Mouse (Mus musculus): ENCODE data around the gene Gm43720. TPM values are rescaled to one million over a fixed set of nuclear protein-coding genes. Genes with fewer than 3 reads are reported as not detected.
A peak's percentile ranks its signal among the peaks of the same experiment; 100 is the strongest.

Gene Gm43720
- polyA plus RNA-seq, 1 experiment from 2014 or later = 0.17 TPM

GRCm38 (mm10) chr5:138274186-138274585 lies 5.6 kb downstream of the Gm43720 start:
- Histone ChIP-seq H3K9me3 (no peaks in the 10 kb centered on the region), H3K4me2 (no peak overlapping the region), H3K4me3 (no peak overlapping the region), H3K27me3 (no peaks in the 10 kb centered on the region), H3K36me3 (peaks cover 18% of the 10 kb centered on the region; the same call in 1 of the 2 replicates), H3K27ac (no peak overlapping the region), H3K9ac (no peak overlapping the region), H3K4me1 (peaks cover 52% of the 10 kb centered on the region)
- WGBS = 80% methylated on average over 8 of the region's 8 CpGs
- ATAC-seq (ENCODE audit: insufficient number of reproducible peaks, low FRiP score, low TSS enrichment, low read depth) = no peak

GRCm38 (mm10) chr5:138272409-138272923 lies 7.3 kb downstream of the Gm43720 start, which contains the start of gene Gal3st4:
Gal3st4 (minus strand) TSS chr5:138272840.
- Histone ChIP-seq H3K27me3 (no peaks in the 10 kb centered on the region), H3K4me3 (peak within 1 kb of the TSS; percentile 27), H3K9me3 (no peaks in the 10 kb centered on the region), H3K9ac (0 out of 2 replicates have a peak within 1 kb of the TSS, but pooled peaks have one; percentile 7), H3K27ac (peak within 1 kb of the TSS; percentile 80), H3K4me1 (peaks cover 38% of the 10 kb centered on the region), H3K4me2 (peak within 1 kb of the TSS; percentile 42), H3K36me3 (peaks cover 12% of the 10 kb centered on the region; the same call in 1 of the 2 replicates)
- no peak; the same call in 1 of the 2 replicates for ATAC-seq (ENCODE audit: insufficient number of reproducible peaks, low FRiP score, low TSS enrichment, low read depth)
- 2% methylated on average over 12 of the region's 12 CpGs for WGBS

- Histone ChIP-seq H3K27me3 (no peaks in the 10 kb centered on the region), H3K4me1 (peaks cover 32% of the 10 kb centered on the region), H3K4me2 (no peak overlapping the region), H3K36me3 (peaks cover 10% of the 10 kb centered on the region; the same call in 1 of the 2 replicates), H3K9ac (no peak overlapping the region), H3K9me3 (no peaks in the 10 kb centered on the region), H3K4me3 (no peak overlapping the region), H3K27ac (no peak overlapping the region)
- WGBS = 51% methylated on average over 3 of the region's 3 CpGs
- ATAC-seq (ENCODE audit: insufficient number of reproducible peaks, low FRiP score, low TSS enrichment, low read depth) = no peak
Observed at GRCm38 (mm10) chr5:138271232-138271631, 8.5 kb downstream of the Gm43720 start.

GRCm38 (mm10) chr5:138268980-138269379 lies 10.8 kb downstream of the Gm43720 start:
- Histone ChIP-seq H3K4me2 (no peak overlapping the region), H3K27me3 (no peaks in the 10 kb centered on the region), H3K27ac (no peak overlapping the region), H3K9me3 (no peaks in the 10 kb centered on the region), H3K4me3 (no peak overlapping the region), H3K4me1 (peaks cover 25% of the 10 kb centered on the region), H3K9ac (no peak overlapping the region), H3K36me3 (peaks cover 13% of the 10 kb centered on the region)
- 69% methylated on average over 4 of the region's 4 CpGs for WGBS
- ATAC-seq (ENCODE audit: insufficient number of reproducible peaks, low FRiP score, low TSS enrichment, low read depth) = no peak

- no peak overlapping the region for H3K27ac ChIP-seq
- peaks cover 17% of the 10 kb centered on the region for H3K36me3 ChIP-seq
- 85% methylated on average over 3 of the region's 3 CpGs for WGBS
- peaks cover 25% of the 10 kb centered on the region for H3K4me1 ChIP-seq
- no peaks in the 10 kb centered on the region for H3K27me3 ChIP-seq
- H3K4me2 ChIP-seq = no peak overlapping the region
- ATAC-seq (ENCODE audit: insufficient number of reproducible peaks, low FRiP score, low TSS enrichment, low read depth) = no peak
- H3K9ac ChIP-seq = no peak overlapping the region
- no peak overlapping the region for H3K4me3 ChIP-seq
- no peaks in the 10 kb centered on the region for H3K9me3 ChIP-seq
Observed at GRCm38 (mm10) chr5:138267114-138267513, 12.6 kb downstream of the Gm43720 start.

GRCm38 (mm10) chr5:138265712-138266111 lies 14.0 kb downstream of the Gm43720 start:
- no peaks in the 10 kb centered on the region for H3K9me3 ChIP-seq
- H3K4me1 ChIP-seq = peaks cover 21% of the 10 kb centered on the region
- no peaks in the 10 kb centered on the region for H3K27me3 ChIP-seq
- no peak overlapping the region for H3K27ac ChIP-seq
- WGBS = 93% methylated on average over 4 of the region's 4 CpGs
- ATAC-seq (ENCODE audit: insufficient number of reproducible peaks, low FRiP score, low TSS enrichment, low read depth) = no peak
- H3K36me3 ChIP-seq = peaks cover 30% of the 10 kb centered on the region
- H3K4me2 ChIP-seq = no peak overlapping the region
- H3K9ac ChIP-seq = no peak overlapping the region
- no peak overlapping the region for H3K4me3 ChIP-seq

GRCm38 (mm10) chr5:138264207-138264578 lies 15.6 kb downstream of the Gm43720 start:
- Histone ChIP-seq H3K27ac (peak overlapping the region; percentile 79), H3K9ac (peak overlapping the region; percentile 96), H3K4me2 (peak overlapping the region; percentile 92), H3K4me3 (peak overlapping the region; percentile 89), H3K27me3 (no peaks in the 10 kb centered on the region), H3K9me3 (no peaks in the 10 kb centered on the region), H3K4me1 (peaks cover 26% of the 10 kb centered on the region), H3K36me3 (peaks cover 45% of the 10 kb centered on the region)
- WGBS = 10% methylated on average over 6 of the region's 6 CpGs
- no peak for ATAC-seq (ENCODE audit: insufficient number of reproducible peaks, low FRiP score, low TSS enrichment, low read depth)

GRCm38 (mm10) chr5:138263260-138264206 lies 16.2 kb downstream of the Gm43720 start, which contains the start of gene BC037034:
BC037034 (minus strand) TSS chr5:138264033.
- H3K9me3 ChIP-seq = no peaks in the 10 kb centered on the region
- H3K9ac ChIP-seq = peak within 1 kb of the TSS; percentile 96
- WGBS = under 1% methylated on average over 64 of the region's 71 CpGs
- peaks cover 26% of the 10 kb centered on the region for H3K4me1 ChIP-seq
- H3K27me3 ChIP-seq = no peaks in the 10 kb centered on the region
- peak; percentile 81 for ATAC-seq (ENCODE audit: insufficient number of reproducible peaks, low FRiP score, low TSS enrichment, low read depth)
- peaks cover 52% of the 10 kb centered on the region for H3K36me3 ChIP-seq
- H3K4me2 ChIP-seq = peak within 1 kb of the TSS; percentile 92
- peak within 1 kb of the TSS; percentile 89 for H3K4me3 ChIP-seq
- H3K27ac ChIP-seq = peak within 1 kb of the TSS; percentile 79

GRCm38 (mm10) chr5:138262582-138263240 lies 17.0 kb downstream of the Gm43720 start:
- Histone ChIP-seq H3K36me3 (peaks cover 59% of the 10 kb centered on the region), H3K27ac (no peak overlapping the region), H3K4me3 (peak overlapping the region; percentile 89), H3K4me1 (peaks cover 26% of the 10 kb centered on the region), H3K9ac (peak overlapping the region; percentile 96), H3K4me2 (peak overlapping the region; percentile 92), H3K27me3 (no peaks in the 10 kb centered on the region), H3K9me3 (no peaks in the 10 kb centered on the region)
- ATAC-seq (ENCODE audit: insufficient number of reproducible peaks, low FRiP score, low TSS enrichment, low read depth) = no peak
- WGBS = 63% methylated on average over 18 of the region's 18 CpGs

- Histone ChIP-seq H3K9ac (no peak overlapping the region), H3K36me3 (peaks cover 64% of the 10 kb centered on the region), H3K27ac (no peak overlapping the region), H3K4me1 (peaks cover 30% of the 10 kb centered on the region), H3K4me3 (0 out of 2 replicates have a peak overlapping the region, but pooled peaks have one; percentile 89), H3K9me3 (no peaks in the 10 kb centered on the region), H3K4me2 (no peak overlapping the region), H3K27me3 (no peaks in the 10 kb centered on the region)
- WGBS = 71% methylated on average over 4 of the region's 4 CpGs
- no peak for ATAC-seq (ENCODE audit: insufficient number of reproducible peaks, low FRiP score, low TSS enrichment, low read depth)
Observed at GRCm38 (mm10) chr5:138262001-138262400, 17.8 kb downstream of the Gm43720 start.

GRCm38 (mm10) chr5:138260834-138261233 lies 18.9 kb downstream of the Gm43720 start:
- no peaks in the 10 kb centered on the region for H3K9me3 ChIP-seq
- H3K9ac ChIP-seq = no peak overlapping the region
- H3K4me3 ChIP-seq = no peak overlapping the region
- H3K4me1 ChIP-seq = peaks cover 39% of the 10 kb centered on the region
- no peak for ATAC-seq (ENCODE audit: insufficient number of reproducible peaks, low FRiP score, low TSS enrichment, low read depth)
- H3K27ac ChIP-seq = no peak overlapping the region
- peaks cover 57% of the 10 kb centered on the region for H3K36me3 ChIP-seq
- no peaks in the 10 kb centered on the region for H3K27me3 ChIP-seq
- WGBS = 83% methylated on average over 11 of the region's 11 CpGs
- H3K4me2 ChIP-seq = no peak overlapping the region

Measured in limb, embryonic 15.5 days (tissue).